Mouse (Mus musculus): ENCODE results near the gene Ehhadh. TPM values are rescaled to one million over a fixed set of nuclear protein-coding genes. Genes with fewer than 3 reads are reported as not detected.
"Not testable (repeated sequence)": the region's sequence is repeated elsewhere in the genome, so short reads cannot be mapped to it uniquely, and the experiment has no call there.

Gene Ehhadh
- 10 to 100 TPM; 12.2 to 19.0 TPM for total RNA-seq (2021)
- long read RNA-seq, experiment 1, transcript Ehhadh-201 (7 exons, 2,981 nt): major isoform, 5 of 10 reads
- long read RNA-seq, experiment 1, partial matches to known transcripts: 0 of 10 reads
- long read RNA-seq, experiment 1, other reads (novel, unspliced or antisense): 5 of 10 reads
- long read RNA-seq, experiment 2, transcript Ehhadh-201 (7 exons, 2,981 nt): major isoform, 5 of 10 reads
- long read RNA-seq, experiment 2, partial matches to known transcripts: 3 of 10 reads
- long read RNA-seq, experiment 2, other reads (novel, unspliced or antisense): 2 of 10 reads

- DNase-seq: peak; percentile 83 to 90
Measured at GRCm38 (mm10) chr16:21787516-21788353, at the start of gene Ehhadh. Ehhadh (minus strand) TSS chr16:21787807.

GRCm38 (mm10) chr16:21836311-21837072 lies 48.9 kb upstream of the Ehhadh start:
- DNase-seq: peak; percentile 20 to 32

- no peak for DNase-seq
Measured at GRCm38 (mm10) chr16:21835584-21835931, 48.0 kb upstream of the Ehhadh start.

GRCm38 (mm10) chr16:21834866-21835583 lies 47.4 kb upstream of the Ehhadh start:
- DNase-seq: no peak

GRCm38 (mm10) chr16:21833970-21834369 lies 46.4 kb upstream of the Ehhadh start:
- no peak for DNase-seq

- no peak for DNase-seq
Measured at GRCm38 (mm10) chr16:21833469-21833868, 45.9 kb upstream of the Ehhadh start.

GRCm38 (mm10) chr16:21831764-21832163 lies 44.2 kb upstream of the Ehhadh start:
- no peak for DNase-seq

- no peak for DNase-seq
Measured at GRCm38 (mm10) chr16:21830784-21831183, 43.2 kb upstream of the Ehhadh start.

- DNase-seq: no peak
Measured at GRCm38 (mm10) chr16:21829711-21830110, 42.1 kb upstream of the Ehhadh start.

- DNase-seq: no peak
Measured at GRCm38 (mm10) chr16:21827581-21827980, 40.0 kb upstream of the Ehhadh start.

GRCm38 (mm10) chr16:21827153-21827552 lies 39.5 kb upstream of the Ehhadh start:
- DNase-seq: peak; percentile 36 to 53

GRCm38 (mm10) chr16:21825612-21826031 lies 38.0 kb upstream of the Ehhadh start:
- no peak for DNase-seq

GRCm38 (mm10) chr16:21818629-21819028 lies 31.0 kb upstream of the Ehhadh start:
- DNase-seq: peak; percentile 41 to 50

- peak; percentile 53 to 55 for DNase-seq
Measured at GRCm38 (mm10) chr16:21818132-21818531, 30.5 kb upstream of the Ehhadh start.

- no peak for DNase-seq
Measured at GRCm38 (mm10) chr16:21815669-21816010, 28.0 kb upstream of the Ehhadh start.

GRCm38 (mm10) chr16:21814861-21815668 lies 27.5 kb upstream of the Ehhadh start:
- peak; percentile 48 to 81 for DNase-seq

- DNase-seq: no peak
Measured at GRCm38 (mm10) chr16:21813164-21813834, 25.7 kb upstream of the Ehhadh start.

GRCm38 (mm10) chr16:21807786-21808185 lies 20.2 kb upstream of the Ehhadh start:
- DNase-seq: not testable (repeated sequence)

- DNase-seq: no peak
Measured at GRCm38 (mm10) chr16:21806892-21807291, 19.3 kb upstream of the Ehhadh start.

GRCm38 (mm10) chr16:21804258-21804657 lies 16.7 kb upstream of the Ehhadh start:
- DNase-seq: no peak

GRCm38 (mm10) chr16:21795071-21795470 lies 7.5 kb upstream of the Ehhadh start:
- DNase-seq: no peak

Measured in heart, adult 18-20 months (tissue).